Mouse (Mus musculus): ENCODE measurements around the gene Nrarp.

Nrarp gene

DNA sequence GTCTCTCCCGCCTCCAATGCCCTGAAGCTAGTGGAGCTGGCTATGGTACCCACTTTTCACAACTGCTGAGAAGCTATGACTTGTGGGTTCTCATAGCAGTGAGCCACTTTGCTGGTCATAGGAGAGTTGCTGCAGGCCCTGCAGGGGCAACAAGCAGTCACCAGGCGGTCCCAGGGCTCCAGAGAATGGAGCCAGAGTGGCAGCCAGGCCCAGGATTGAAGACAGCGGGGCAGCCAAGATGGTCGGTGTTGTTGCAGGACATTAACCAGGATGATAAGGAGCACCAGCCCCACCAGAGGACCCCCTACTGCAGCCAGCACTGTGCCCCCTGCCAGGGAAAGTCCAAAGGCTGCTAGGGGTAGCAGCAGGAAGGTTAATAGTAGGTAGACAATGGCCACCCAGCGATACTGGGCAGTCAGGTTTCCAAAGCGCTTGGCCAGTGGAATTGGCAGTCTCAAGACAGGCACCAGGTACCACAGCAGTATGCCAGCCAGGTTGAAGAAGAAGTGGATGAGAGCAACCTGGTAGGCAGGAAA lies 48.5 kb downstream of the Nrarp start:
- DNase-seq (ENCODE audit: low spot score in 2 of 2): no peak

DNA sequence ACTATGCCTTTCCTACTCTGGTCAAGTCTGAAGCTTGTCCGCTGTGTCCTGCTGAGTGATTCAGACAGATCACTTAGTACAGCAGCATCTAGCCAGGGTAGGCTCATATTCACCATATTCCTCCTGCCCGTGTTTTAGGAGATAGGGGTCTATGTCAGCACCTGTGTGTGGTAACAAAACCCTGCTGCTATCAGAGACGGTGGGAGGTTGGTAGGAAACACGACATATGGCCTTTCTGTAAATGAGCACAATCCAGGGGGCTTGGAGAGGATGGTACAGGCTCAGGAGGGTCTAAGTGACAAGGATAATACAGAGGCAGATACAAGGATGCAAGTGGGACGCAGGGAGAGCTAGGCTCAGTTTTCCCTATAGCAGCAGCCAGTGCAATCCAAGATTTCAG lies 49.0 kb downstream of the Nrarp start:
- no peak for DNase-seq (ENCODE audit: low spot score in 2 of 2)

DNA sequence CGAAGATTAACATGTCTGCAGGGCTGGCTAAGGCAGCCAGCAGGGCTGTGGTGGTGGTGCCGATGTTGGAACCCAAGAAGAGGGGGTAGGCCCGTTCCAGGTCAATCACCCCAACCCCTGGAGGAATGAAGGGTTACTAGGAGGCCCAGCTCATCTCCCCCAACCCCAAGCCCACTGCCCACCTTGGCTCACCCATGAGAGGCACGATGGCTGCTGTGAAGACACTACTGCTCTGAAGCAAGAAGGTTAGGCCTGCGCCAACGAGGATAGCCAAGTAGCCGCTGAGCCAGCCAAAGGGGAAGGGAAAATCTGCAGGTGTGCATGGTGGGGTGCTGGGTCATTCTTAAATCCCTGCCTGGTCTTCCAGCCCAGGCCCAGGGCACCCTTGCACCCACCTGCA lies 50.0 kb downstream of the Nrarp start:
- DNase-seq (ENCODE audit: low spot score in 2 of 2): no peak

DNA sequence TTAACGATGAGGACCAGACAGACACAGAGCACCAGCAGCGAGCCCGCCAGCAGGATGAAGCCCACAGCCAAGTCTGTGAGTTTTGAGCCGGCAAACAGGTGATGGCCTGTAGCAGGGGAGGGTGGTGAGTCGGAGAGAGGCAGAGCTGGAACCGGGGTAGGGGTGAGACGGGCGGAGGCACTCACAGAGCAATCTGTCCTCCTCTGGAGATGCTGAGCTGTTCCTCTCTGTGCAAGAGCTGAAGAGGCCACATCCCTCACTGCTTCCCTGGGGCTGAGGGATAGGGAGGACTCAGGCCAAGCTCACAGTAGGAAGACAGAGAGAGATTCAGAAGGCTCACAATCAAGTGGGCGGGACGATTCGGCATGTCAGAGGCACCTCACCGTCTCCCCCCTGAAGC lies 50.5 kb downstream of the Nrarp start:
- DNase-seq (ENCODE audit: low spot score in 2 of 2): no peak

All from right cerebral cortex, adult 2 months (tissue).